Mouse (Mus musculus): ENCODE data around the gene Gm3404. TPM values are rescaled to one million over a fixed set of nuclear protein-coding genes. Genes with fewer than 3 reads are reported as not detected.
"Not testable (repeated sequence)": the region's sequence is repeated elsewhere in the genome, so short reads cannot be mapped to it uniquely, and the experiment has no call there.

Gm3404 gene
- polyA plus RNA-seq, 2 experiments: not detected

DNA sequence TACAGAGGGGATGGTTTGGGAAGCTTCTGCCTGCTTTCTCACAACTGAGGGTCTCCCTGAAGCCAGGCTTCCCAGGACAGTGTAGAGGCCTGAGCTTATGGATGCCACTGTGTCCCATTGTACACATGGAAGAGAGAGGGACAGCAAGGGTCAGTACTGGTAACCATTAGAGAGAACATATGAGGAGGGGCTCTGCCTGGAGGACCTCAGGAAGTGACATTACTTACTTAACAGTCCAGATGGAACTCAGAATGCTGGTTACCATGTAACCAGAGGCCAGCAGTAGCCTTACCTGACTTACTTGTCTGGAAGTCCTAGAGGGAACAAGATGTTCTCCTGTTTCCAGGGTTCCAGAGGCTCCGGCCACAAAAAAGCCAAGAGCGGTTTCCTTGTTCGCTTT is 30.2 kb downstream of the Gm3404 start, which contains the start of gene Gm3415:
Gene Gm3415 (plus strand): TSS at position 301 of the 400 bp plus-strand sequence.
- ATAC-seq (ENCODE audit: insufficient read depth); H3K9ac ChIP-seq (replicated peaks); H3K36me3 ChIP-seq (replicated peaks; ENCODE audit: control insufficient read depth, insufficient read depth, low read depth); DNase-seq (ENCODE audit: low read depth in 3 of 3, low spot score in 3 of 3); H3K27ac ChIP-seq; H3K27me3 ChIP-seq (ENCODE audit: control insufficient read depth, insufficient read depth, low read length); H3K9me3 ChIP-seq (ENCODE audit: control insufficient read depth, low read length); H3K4me1 ChIP-seq (replicated peaks; ENCODE audit: control insufficient read depth in 2 of 2, insufficient read depth in 2 of 2, low read length in 1 of 2); H3K4me2 ChIP-seq (ENCODE audit: low read depth); H3K4me3 ChIP-seq (ENCODE audit: insufficient read depth in 1 of 2, low read depth in 2 of 2, low read length in 2 of 2): not testable (repeated sequence)
- WGBS (ENCODE audit: insufficient replicate concordance): no CpG with 5 or more reads among the region's 3 CpGs

DNA sequence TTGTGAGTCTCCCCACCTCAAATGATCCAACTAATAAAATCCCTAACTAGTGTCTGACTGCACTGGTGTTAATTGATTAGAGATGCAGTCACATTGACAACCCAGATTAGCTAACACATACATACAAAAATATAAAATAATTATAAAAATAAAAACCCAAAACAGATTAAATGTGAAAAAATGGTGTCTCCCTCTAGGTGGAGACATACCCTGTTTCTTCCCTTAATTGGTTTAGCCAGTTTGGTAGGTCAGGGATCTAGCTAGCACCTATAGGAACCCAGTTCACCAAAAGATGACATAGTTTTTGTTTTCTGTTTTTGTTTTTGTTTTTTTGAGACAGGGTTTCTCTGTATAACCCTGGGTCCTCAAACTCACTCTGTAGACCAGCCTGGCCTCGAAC is 38.7 kb downstream of the Gm3404 start:
- Histone ChIP-seq H3K4me3 (ENCODE audit: insufficient read depth in 1 of 2, low read depth in 2 of 2, low read length in 2 of 2) (no peak overlapping the region), H3K4me2 (ENCODE audit: low read depth) (no peak overlapping the region), H3K36me3 (replicated peaks; ENCODE audit: control insufficient read depth, insufficient read depth, low read depth) (no peaks in the 10 kb centered on the region), H3K4me1 (replicated peaks; ENCODE audit: control insufficient read depth in 2 of 2, insufficient read depth in 2 of 2, low read length in 1 of 2) (no peaks in the 10 kb centered on the region), H3K9me3 (ENCODE audit: control insufficient read depth, low read length) (no peaks in the 10 kb centered on the region), H3K9ac (replicated peaks) (no peak overlapping the region), H3K27ac (no peak overlapping the region), H3K27me3 (ENCODE audit: control insufficient read depth, insufficient read depth, low read length) (no peaks in the 10 kb centered on the region)
- TF ChIP-seq CTCF (IDR thresholded peaks at IDR 0.05; ENCODE audit: low read depth) (no peak), EP300 (IDR thresholded peaks at IDR 0.05; ENCODE audit: low read depth) (no peak)
- ATAC-seq (ENCODE audit: insufficient read depth) (no peak), DNase-seq (ENCODE audit: low read depth in 3 of 3, low spot score in 3 of 3) (no peak)
- 42% methylated on average over 1 of the region's 1 CpGs for WGBS (ENCODE audit: insufficient replicate concordance)

DNA sequence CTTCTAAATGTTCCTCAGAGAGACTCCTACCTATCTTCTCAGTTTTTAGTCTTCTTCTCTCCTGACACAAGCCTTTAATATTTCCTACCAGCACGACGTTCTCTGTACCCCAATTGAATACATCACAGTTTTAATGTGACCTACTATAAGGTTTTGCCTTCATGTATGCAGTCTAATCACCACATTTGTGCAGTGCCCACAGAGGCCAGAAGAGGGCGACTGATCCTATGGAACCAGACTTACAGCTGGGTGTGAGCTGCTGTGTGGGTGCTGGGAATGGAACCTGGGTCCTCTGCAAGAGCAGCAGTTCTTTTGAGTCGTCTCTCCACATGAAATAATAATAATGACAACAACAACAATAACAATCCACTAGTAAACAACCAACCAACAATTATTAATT is 41.5 kb downstream of the Gm3404 start:
- 41% methylated on average over 4 of the region's 4 CpGs for WGBS (ENCODE audit: insufficient replicate concordance)
- H3K9ac ChIP-seq (replicated peaks): no peak overlapping the region
- no peak for DNase-seq (ENCODE audit: low read depth in 3 of 3, low spot score in 3 of 3)

GRCm38 (mm10) chr5:146570179-146570578 is 44.6 kb downstream of the Gm3404 start:
- not testable (repeated sequence) for H3K27ac ChIP-seq; ATAC-seq (ENCODE audit: insufficient read depth); H3K4me1 ChIP-seq (replicated peaks; ENCODE audit: control insufficient read depth in 2 of 2, insufficient read depth in 2 of 2, low read length in 1 of 2); H3K36me3 ChIP-seq (replicated peaks; ENCODE audit: control insufficient read depth, insufficient read depth, low read depth); H3K9me3 ChIP-seq (ENCODE audit: control insufficient read depth, low read length); H3K4me3 ChIP-seq (ENCODE audit: insufficient read depth in 1 of 2, low read depth in 2 of 2, low read length in 2 of 2); H3K4me2 ChIP-seq (ENCODE audit: low read depth); DNase-seq (ENCODE audit: low read depth in 3 of 3, low spot score in 3 of 3); H3K27me3 ChIP-seq (ENCODE audit: control insufficient read depth, insufficient read depth, low read length); H3K9ac ChIP-seq (replicated peaks)
- WGBS (ENCODE audit: insufficient replicate concordance): 60% methylated on average over 6 of the region's 6 CpGs

More for the DNA sequence above, 41.5 kb downstream of the Gm3404 start:
- no peak for ATAC-seq (ENCODE audit: insufficient read depth)
- Histone ChIP-seq H3K27me3 (ENCODE audit: control insufficient read depth, insufficient read depth, low read length) (no peaks in the 10 kb centered on the region), H3K36me3 (replicated peaks; ENCODE audit: control insufficient read depth, insufficient read depth, low read depth) (no peaks in the 10 kb centered on the region), H3K4me3 (ENCODE audit: insufficient read depth in 1 of 2, low read depth in 2 of 2, low read length in 2 of 2) (no peak overlapping the region), H3K27ac (no peak overlapping the region), H3K4me1 (replicated peaks; ENCODE audit: control insufficient read depth in 2 of 2, insufficient read depth in 2 of 2, low read length in 1 of 2) (no peaks in the 10 kb centered on the region), H3K4me2 (ENCODE audit: low read depth) (no peak overlapping the region), H3K9me3 (ENCODE audit: control insufficient read depth, low read length) (no peaks in the 10 kb centered on the region)
- TF ChIP-seq EP300 (IDR thresholded peaks at IDR 0.05; ENCODE audit: low read depth): no peak
- TF ChIP-seq CTCF (IDR thresholded peaks at IDR 0.05; ENCODE audit: low read depth): peak; percentile 58

- H3K27me3 ChIP-seq (ENCODE audit: control insufficient read depth, insufficient read depth, low read length); H3K9ac ChIP-seq (replicated peaks); H3K27ac ChIP-seq; H3K9me3 ChIP-seq (ENCODE audit: control insufficient read depth, low read length); H3K4me3 ChIP-seq (ENCODE audit: insufficient read depth in 1 of 2, low read depth in 2 of 2, low read length in 2 of 2); H3K4me1 ChIP-seq (replicated peaks; ENCODE audit: control insufficient read depth in 2 of 2, insufficient read depth in 2 of 2, low read length in 1 of 2); ATAC-seq (ENCODE audit: insufficient read depth); H3K36me3 ChIP-seq (replicated peaks; ENCODE audit: control insufficient read depth, insufficient read depth, low read depth); DNase-seq (ENCODE audit: low read depth in 3 of 3, low spot score in 3 of 3); H3K4me2 ChIP-seq (ENCODE audit: low read depth): not testable (repeated sequence)
- 43% methylated on average over 6 of the region's 6 CpGs for WGBS (ENCODE audit: insufficient replicate concordance)
Measured at GRCm38 (mm10) chr5:146571830-146572734, 46.5 kb downstream of the Gm3404 start.

- not testable (repeated sequence) for H3K9ac ChIP-seq (replicated peaks); ATAC-seq (ENCODE audit: insufficient read depth); H3K36me3 ChIP-seq (replicated peaks; ENCODE audit: control insufficient read depth, insufficient read depth, low read depth); H3K27ac ChIP-seq; H3K4me2 ChIP-seq (ENCODE audit: low read depth); H3K4me3 ChIP-seq (ENCODE audit: insufficient read depth in 1 of 2, low read depth in 2 of 2, low read length in 2 of 2); H3K9me3 ChIP-seq (ENCODE audit: control insufficient read depth, low read length); DNase-seq (ENCODE audit: low read depth in 3 of 3, low spot score in 3 of 3); H3K4me1 ChIP-seq (replicated peaks; ENCODE audit: control insufficient read depth in 2 of 2, insufficient read depth in 2 of 2, low read length in 1 of 2); H3K27me3 ChIP-seq (ENCODE audit: control insufficient read depth, insufficient read depth, low read length)
- 69% methylated on average over 4 of the region's 4 CpGs for WGBS (ENCODE audit: insufficient replicate concordance)
Measured at GRCm38 (mm10) chr5:146572735-146573042, 47.1 kb downstream of the Gm3404 start.
